Mouse (Mus musculus) erythroblast, embryonic 14.5 days (primary cell): ENCODE results near the gene Gm20547.

ENCODE experiments used
- GATA1 ChIP-seq: IDR thresholded peaks from 2 replicates; pipeline ENCODE4 v1.6.1; 2012; ENCODE audit warnings: low read length, inconsistent platforms, mixed read lengths
- TAL1 ChIP-seq: IDR thresholded peaks from 3 replicates; pipeline ENCODE4 v1.6.1; 2012; ENCODE audit warnings: low read length, inconsistent platforms, mixed read lengths

- TF ChIP-seq GATA1 (no peak), TAL1 (no peak)
Measured at GRCm38 (mm10) chr17:34884704-34885103, 2.9 kb upstream of the Gm20547 start.
